Mouse (Mus musculus) cerebellum, adult 2 months (tissue): ENCODE results near the gene Capns1. TPM values are rescaled to one million over a fixed set of nuclear protein-coding genes. Genes with fewer than 3 reads are reported as not detected.

Source experiments
- DNase-seq, 2 experiments: peaks; one replicate each; pipeline ENCODE4 v3.0.0; 2021
- H3K27ac ChIP-seq: fragments of 200-500 bp; 2 replicates; pipeline ENCODE4 v1.5.1; 2012; ENCODE audit warnings: low read length, control low read depth, inconsistent platforms; ENCODE audit not compliant: insufficient read depth
- H3K27me3 ChIP-seq: fragments of 200-500 bp; 2 replicates; pipeline ENCODE4 v1.6.1; 2012; ENCODE audit warnings: inconsistent platforms, mild to moderate bottlenecking, low read length, moderate library complexity; ENCODE audit not compliant: control insufficient read depth, insufficient read depth
- H3K4me1 ChIP-seq: fragments of 200-500 bp; 2 replicates; pipeline ENCODE4 v1.6.1; 2011; ENCODE audit warnings: low read length; ENCODE audit not compliant: control insufficient read depth, insufficient read depth
- H3K4me3 ChIP-seq: fragments of 200-500 bp; replicated peaks from 2 replicates; pipeline ENCODE3; 2011; ENCODE audit warnings: mild to moderate bottlenecking, low read depth, low read length, control low read depth; ENCODE audit not compliant: insufficient read depth
- CTCF ChIP-seq: fragments of 200-500 bp; IDR thresholded peaks from 2 replicates; pipeline ENCODE4 v1.5.1; 2011; ENCODE audit warnings: low read depth, mild to moderate bottlenecking, control low read depth, low read length, moderate library complexity, borderline replicate concordance; ENCODE audit not compliant: insufficient read depth
- POLR2A ChIP-seq: fragments of 200-500 bp; IDR thresholded peaks from 2 replicates; pipeline ENCODE4 v1.6.1; 2011; ENCODE audit warnings: low read length, control low read depth, borderline replicate concordance; ENCODE audit not compliant: insufficient read depth
- whole genome bisulfite sequencing: fragments of 180-500 bp; shearing (Covaris S2); methylation state at CpG from one replicate; pipeline ENCODE4 v1.1.7; 2018; 5-methylcytosine and 5-hydroxymethylcytosine counted together
- polyA plus RNA-seq: library from polyadenylated mRNA; depleted of rRNA; stranded (reverse); fragments of >200 nt; gene quantifications from 2 replicates; pipeline ENCODE4 v1.2.3, GENCODE M21; 2012

The Capns1 gene
- polyA plus RNA-seq, 1 experiment, result 463 TPM

- TF ChIP-seq CTCF (no peak), POLR2A (no peak)
- H3K4me1 ChIP-seq, result peaks cover 20% of the 10 kb centered on the region
- H3K27ac ChIP-seq, result peak overlapping the region; percentile 89
- peak overlapping the region; percentile 90 for H3K4me3 ChIP-seq
- peak; percentile 72 to 75 for DNase-seq
- under 1% methylated on average over 26 of the region's 26 CpGs for WGBS
- H3K27me3 ChIP-seq, result no peaks in the 10 kb centered on the region
Measured at GRCm38 (mm10) chr7:30194101-30194831, 4.3 kb downstream of the Capns1 start.

- peak overlapping the region; percentile 90 for H3K4me3 ChIP-seq
Measured at GRCm38 (mm10) chr7:30193581-30194100, 5.0 kb downstream of the Capns1 start.

GRCm38 (mm10) chr7:30193013-30193412, 5.6 kb downstream of the Capns1 start:
- H3K27me3 ChIP-seq, result no peaks in the 10 kb centered on the region
- no peak overlapping the region for H3K27ac ChIP-seq
- peak overlapping the region; percentile 14 for H3K4me3 ChIP-seq
- DNase-seq, result no peak
- TF ChIP-seq CTCF (no peak), POLR2A (no peak)
- H3K4me1 ChIP-seq, result peaks cover 30% of the 10 kb centered on the region
- 28% methylated on average over 9 of the region's 9 CpGs for WGBS

More at GRCm38 (mm10) chr7:30193581-30194100, 5.0 kb downstream of the Capns1 start:
- DNase-seq, result peak; percentile 89
- 3% methylated on average over 26 of the region's 26 CpGs for WGBS
- Histone ChIP-seq H3K27me3 (no peaks in the 10 kb centered on the region), H3K27ac (no peak overlapping the region), H3K4me1 (peaks cover 25% of the 10 kb centered on the region)
- no peak for TF ChIP-seq CTCF
- peak; percentile 51 for TF ChIP-seq POLR2A

GRCm38 (mm10) chr7:30192088-30192487, 6.5 kb downstream of the Capns1 start:
- no peak for DNase-seq
- no peak overlapping the region for H3K27ac ChIP-seq
- peaks cover 29% of the 10 kb centered on the region for H3K4me1 ChIP-seq
- 90% methylated on average over 12 of the region's 12 CpGs for WGBS
- no peak overlapping the region for H3K4me3 ChIP-seq
- no peaks in the 10 kb centered on the region for H3K27me3 ChIP-seq
- TF ChIP-seq CTCF (no peak), POLR2A (no peak)

- WGBS, result 83% methylated on average over 4 of the region's 4 CpGs
- Histone ChIP-seq H3K4me3 (no peak overlapping the region), H3K4me1 (peaks cover 28% of the 10 kb centered on the region), H3K27ac (peak overlapping the region; percentile 42), H3K27me3 (no peaks in the 10 kb centered on the region)
- no peak for DNase-seq
- TF ChIP-seq CTCF (no peak), POLR2A (no peak)
Measured at GRCm38 (mm10) chr7:30189116-30189491, 9.5 kb downstream of the Capns1 start.

- TF ChIP-seq CTCF (no peak), POLR2A (no peak)
- Histone ChIP-seq H3K4me1 (peaks cover 31% of the 10 kb centered on the region), H3K27ac (peak overlapping the region; percentile 42), H3K4me3 (no peak overlapping the region), H3K27me3 (no peaks in the 10 kb centered on the region)
- 59% methylated on average over 12 of the region's 12 CpGs for WGBS
- peak in 1 of 2 experiments; percentile 74 for DNase-seq
Measured at GRCm38 (mm10) chr7:30188344-30189115, 10.1 kb downstream of the Capns1 start.

- H3K27ac ChIP-seq, result peak overlapping the region; percentile 24; the same call in 1 of the 2 replicates
- 72% methylated on average over 13 of the region's 13 CpGs for WGBS
- TF ChIP-seq CTCF, result no peak
- no peak for TF ChIP-seq POLR2A
- H3K4me3 ChIP-seq, result no peak overlapping the region
- DNase-seq, result no peak
- H3K4me1 ChIP-seq, result peaks cover 30% of the 10 kb centered on the region
- H3K27me3 ChIP-seq, result no peaks in the 10 kb centered on the region
Measured at GRCm38 (mm10) chr7:30184641-30185348, 13.8 kb downstream of the Capns1 start.
